Mouse (Mus musculus) adrenal gland, adult 2 months (tissue): Measurements from ENCODE around the gene Cnot8. TPM values are rescaled to one million over a fixed set of nuclear protein-coding genes. Genes with fewer than 3 reads are reported as not detected.

Experiments used
- DNase-seq: peaks from one replicate; pipeline ENCODE4 v3.0.0; 2021
- polyA plus RNA-seq: library from polyadenylated mRNA; depleted of rRNA; stranded (reverse); fragments of >200 nt; gene quantifications from 2 replicates; pipeline ENCODE4 v1.2.3, GENCODE M21; 2012
- total RNA-seq, 2 experiments: library from RNA; stranded (reverse); gene quantifications; 2 replicates each; pipeline ENCODE4 v1.2.3; 2021

Cnot8 gene
- total and polyA plus RNA-seq, 3 experiments, result 29.8 to 49.6 (median 46.7) TPM

GRCm38 (mm10) chr11:58103344-58103653 lies 654 bp upstream of the Cnot8 start:
- no peak for DNase-seq

- no peak for DNase-seq
These were observed 418 bp downstream of the Cnot8 start for GRCm38 (mm10) chr11:58104351-58104791.

GRCm38 (mm10) chr11:58107009-58107408 lies 3.1 kb downstream of the Cnot8 start:
- no peak for DNase-seq

- no peak for DNase-seq
These were observed 3.8 kb downstream of the Cnot8 start for GRCm38 (mm10) chr11:58107664-58108337.

- no peak for DNase-seq
These were observed 12.6 kb downstream of the Cnot8 start for GRCm38 (mm10) chr11:58116560-58116959.

GRCm38 (mm10) chr11:58117044-58117652 lies 13.2 kb downstream of the Cnot8 start:
- DNase-seq, result peak; percentile 62

GRCm38 (mm10) chr11:58120655-58121054 lies 16.7 kb downstream of the Cnot8 start:
- no peak for DNase-seq

- peak; percentile 64 for DNase-seq
These were observed 17.4 kb downstream of the Cnot8 start for GRCm38 (mm10) chr11:58121351-58121750.

GRCm38 (mm10) chr11:58123711-58124110 lies 19.8 kb downstream of the Cnot8 start:
- DNase-seq, result no peak

- no peak for DNase-seq
These were observed 21.1 kb downstream of the Cnot8 start for GRCm38 (mm10) chr11:58125021-58125420.

GRCm38 (mm10) chr11:58126397-58127160 lies 22.6 kb downstream of the Cnot8 start:
- peak; percentile 92 for DNase-seq

- DNase-seq, result no peak
These were observed 23.6 kb downstream of the Cnot8 start for GRCm38 (mm10) chr11:58127544-58127943.

- DNase-seq, result no peak
These were observed 25.4 kb downstream of the Cnot8 start for GRCm38 (mm10) chr11:58129302-58129843.

- no peak for DNase-seq
These were observed 28.1 kb downstream of the Cnot8 start for GRCm38 (mm10) chr11:58132026-58132425.

GRCm38 (mm10) chr11:58134869-58135268 lies 30.9 kb downstream of the Cnot8 start:
- DNase-seq, result no peak

- no peak for DNase-seq
These were observed 31.3 kb downstream of the Cnot8 start for GRCm38 (mm10) chr11:58135296-58135695.

- peak; percentile 70 for DNase-seq
These were observed 32.7 kb downstream of the Cnot8 start for GRCm38 (mm10) chr11:58136677-58137076.

- DNase-seq, result no peak
These were observed 34.9 kb downstream of the Cnot8 start for GRCm38 (mm10) chr11:58138821-58139220.

- no peak for DNase-seq
These were observed 35.5 kb downstream of the Cnot8 start for GRCm38 (mm10) chr11:58139466-58139865.

- DNase-seq, result no peak
These were observed 39.9 kb downstream of the Cnot8 start for GRCm38 (mm10) chr11:58143704-58144426.

GRCm38 (mm10) chr11:58146241-58146640 lies 42.3 kb downstream of the Cnot8 start:
- DNase-seq, result peak; percentile 86

- peak; percentile 22 for DNase-seq
These were observed 51.5 kb downstream of the Cnot8 start for GRCm38 (mm10) chr11:58155458-58155857.
